Mouse (Mus musculus) heart, postnatal 0 days (tissue): ENCODE data around the gene Dlgap4.

Source experiments
- CTCF ChIP-seq: IDR thresholded peaks from 2 replicates; pipeline ENCODE4 v1.5.1; 2016; ENCODE audit warnings: antibody characterized with exemption, control low read depth, low read depth
- EP300 ChIP-seq: IDR thresholded peaks from 2 replicates; pipeline ENCODE4 v1.6.1; 2016; ENCODE audit warnings: antibody characterized with exemption, low read depth

GRCm38 (mm10) chr2:156781836-156782480, 168.5 kb downstream of the Dlgap4 start:
- no peak for TF ChIP-seq CTCF
- no peak for TF ChIP-seq EP300
